Mouse (Mus musculus) WW6 (cell line): Measurements from ENCODE around the gene Gm42906.

ENCODE experiments used
- DNase-seq: peaks from one replicate; pipeline ENCODE4 v3.0.0-alpha.2; 2013; ENCODE audit warnings: low read depth, low spot score

Gm42906 gene

GRCm38 (mm10) chr5:151428113-151428756 lies at the start of gene Gm42906:
Gene Gm42906, minus strand, starts transcription at chr5:151428163.
- no peak for DNase-seq

GRCm38 (mm10) chr5:151445695-151446094 lies 17.7 kb upstream of the Gm42906 start:
- no peak for DNase-seq

GRCm38 (mm10) chr5:151435106-151435505 lies 7.1 kb upstream of the Gm42906 start:
- DNase-seq, result no peak

GRCm38 (mm10) chr5:151426466-151426865 lies 1.5 kb downstream of the Gm42906 start:
- no peak for DNase-seq

- DNase-seq, result no peak
These were observed 5.3 kb downstream of the Gm42906 start for GRCm38 (mm10) chr5:151422692-151423091.

- no peak for DNase-seq
These were observed 6.1 kb downstream of the Gm42906 start for GRCm38 (mm10) chr5:151421859-151422258.

GRCm38 (mm10) chr5:151418551-151418950 lies 9.4 kb downstream of the Gm42906 start:
- no peak for DNase-seq

- DNase-seq, result no peak
These were observed 10.4 kb downstream of the Gm42906 start for GRCm38 (mm10) chr5:151417421-151418038.

GRCm38 (mm10) chr5:151416988-151417387 lies 11.0 kb downstream of the Gm42906 start:
- DNase-seq, result no peak

- DNase-seq, result no peak
These were observed 14.3 kb downstream of the Gm42906 start for GRCm38 (mm10) chr5:151413617-151414016.

- no peak for DNase-seq
These were observed 15.1 kb downstream of the Gm42906 start for GRCm38 (mm10) chr5:151412666-151413463.

- no peak for DNase-seq
These were observed 18.0 kb downstream of the Gm42906 start for GRCm38 (mm10) chr5:151410006-151410405.

- DNase-seq, result no peak
These were observed 18.7 kb downstream of the Gm42906 start for GRCm38 (mm10) chr5:151409282-151409681.

- DNase-seq, result no peak
These were observed 19.7 kb downstream of the Gm42906 start for GRCm38 (mm10) chr5:151408124-151408900.

GRCm38 (mm10) chr5:151407493-151407892 lies 20.5 kb downstream of the Gm42906 start:
- DNase-seq, result no peak

- no peak for DNase-seq
These were observed 21.7 kb downstream of the Gm42906 start for GRCm38 (mm10) chr5:151406276-151406675.

- no peak for DNase-seq
These were observed 22.6 kb downstream of the Gm42906 start for GRCm38 (mm10) chr5:151405314-151405903.

- DNase-seq, result no peak
These were observed 24.4 kb downstream of the Gm42906 start for GRCm38 (mm10) chr5:151403586-151403985.

- no peak for DNase-seq
These were observed 27.4 kb downstream of the Gm42906 start for GRCm38 (mm10) chr5:151400557-151400944.

GRCm38 (mm10) chr5:151399918-151400556 lies 27.9 kb downstream of the Gm42906 start:
- DNase-seq, result no peak

GRCm38 (mm10) chr5:151396119-151396518 lies 31.8 kb downstream of the Gm42906 start:
- no peak for DNase-seq
